Mouse (Mus musculus) neural tube, embryonic 11.5 days (tissue): ENCODE measurements around the gene Cops3. TPM values are rescaled to one million over a fixed set of nuclear protein-coding genes. Genes with fewer than 3 reads are reported as not detected.

Experiments used
- polyA plus RNA-seq: library from polyadenylated mRNA; unstranded; fragments of >200 nt; fragmentation: Nextera tagmentation; extraction: Ambion mirVana; gene quantifications from 2 replicates; pipeline ENCODE4 v1.2.1, GENCODE M21; 2014

Cops3 gene
- polyA plus RNA-seq, 1 experiment from 2014 or later = 247 TPM

Other genes with a start within 250 kb of the Cops3 start
- not detected in 2 replicates for gene Olfr223, start 246.5 kb downstream of the Cops3 start, polyA plus RNA-seq
- 87.6 and 91.3 TPM in 2 replicates for gene Mprip, start 178.5 kb downstream of the Cops3 start, polyA plus RNA-seq
- 0.60 and 0.69 TPM in 2 replicates for gene Pld6, start 52.2 kb downstream of the Cops3 start, polyA plus RNA-seq
- gene Flcn, start 29.8 kb downstream of the Cops3 start, polyA plus RNA-seq = 30.6 and 30.9 TPM in 2 replicates
- gene Nt5m, start 391 bp downstream of the Cops3 start, polyA plus RNA-seq = 40.6 and 44.5 TPM in 2 replicates
- 44.2 and 45.0 TPM in 2 replicates for gene Med9, start 108.4 kb upstream of the Cops3 start, polyA plus RNA-seq
- 1.2 and 1.7 TPM in 2 replicates for gene Rasd1, start 125.1 kb upstream of the Cops3 start, polyA plus RNA-seq
- 6.9 and 7.3 TPM in 2 replicates for gene Pemt, start 206.7 kb upstream of the Cops3 start, polyA plus RNA-seq